Mouse (Mus musculus): ENCODE measurements at regions not wholly inside any gene's neighbourhood (a gene's known extent, or its start where the extent isn't known, plus 50 kb on each side); places are given as distances from the start of the nearest gene placed in this dataset.

DNA sequence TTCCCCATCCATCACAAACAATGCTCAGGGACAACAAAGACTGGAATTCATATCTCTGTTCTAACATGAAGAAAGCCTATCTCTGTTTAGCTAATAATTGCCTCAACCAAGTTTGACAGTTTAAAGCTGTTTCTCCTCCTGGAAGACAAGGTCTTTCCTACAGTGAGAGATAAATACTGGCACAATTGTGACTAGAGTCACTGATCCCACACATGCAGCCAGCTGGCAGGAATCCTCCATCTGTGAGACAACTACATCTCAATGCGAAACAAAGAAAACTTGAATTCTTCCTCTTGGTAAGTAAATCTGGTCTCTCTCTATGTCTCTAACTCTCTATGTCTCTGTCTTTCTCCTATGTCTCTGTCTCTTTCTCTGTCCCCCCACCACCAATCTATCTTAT, 239.1 kb upstream of the Nsun2 start:
- no peak for DNase-seq

DNA sequence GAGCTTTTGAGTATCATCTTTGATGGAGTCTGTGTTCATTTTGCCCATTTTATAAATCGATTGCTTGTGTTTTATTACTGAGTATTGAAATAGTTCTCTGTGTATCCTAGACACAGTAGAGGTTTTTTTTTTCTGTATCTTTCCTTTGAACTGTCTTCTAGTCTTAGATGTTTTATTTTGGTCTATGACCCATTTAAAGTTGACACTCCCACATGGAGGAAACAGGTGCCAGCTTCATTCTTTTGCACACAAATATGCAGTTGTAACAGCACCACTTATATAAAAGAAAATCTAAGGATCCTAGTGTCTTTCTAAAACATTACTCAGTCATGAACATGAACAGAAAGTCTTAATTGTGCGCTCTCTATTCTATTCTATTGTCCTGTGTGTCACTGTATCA, 230.2 kb upstream of the Nsun2 start:
- no peak for DNase-seq

DNA sequence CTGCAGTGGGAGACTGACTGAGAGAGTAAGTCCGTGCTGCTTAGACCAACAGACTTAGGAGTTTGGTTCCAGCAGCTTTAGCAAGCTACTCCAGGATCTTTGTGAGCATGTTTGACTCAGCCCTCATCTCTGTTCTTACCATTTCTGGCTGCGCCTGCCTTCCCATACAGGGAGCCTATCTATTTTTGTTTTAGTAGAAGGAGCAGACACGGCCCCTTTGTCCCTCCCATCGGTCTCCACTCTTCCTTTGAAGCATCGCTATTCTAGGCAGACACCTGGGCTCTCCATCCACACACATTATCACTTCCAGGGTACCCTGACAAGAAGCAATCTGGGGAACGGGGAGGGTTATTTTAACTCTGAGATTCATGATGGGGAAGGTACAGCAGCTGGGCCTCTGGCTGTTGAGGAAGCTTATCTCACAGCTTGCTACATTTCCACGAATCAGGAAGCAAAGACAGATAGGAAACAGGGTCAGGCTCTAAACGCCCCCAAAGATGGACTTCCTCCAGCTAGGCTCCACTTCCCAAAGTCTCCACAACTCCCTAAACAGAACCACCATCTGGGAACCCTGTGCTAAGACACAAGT, 203.0 kb upstream of the Nsun2 start:
- DNase-seq = no peak

DNA sequence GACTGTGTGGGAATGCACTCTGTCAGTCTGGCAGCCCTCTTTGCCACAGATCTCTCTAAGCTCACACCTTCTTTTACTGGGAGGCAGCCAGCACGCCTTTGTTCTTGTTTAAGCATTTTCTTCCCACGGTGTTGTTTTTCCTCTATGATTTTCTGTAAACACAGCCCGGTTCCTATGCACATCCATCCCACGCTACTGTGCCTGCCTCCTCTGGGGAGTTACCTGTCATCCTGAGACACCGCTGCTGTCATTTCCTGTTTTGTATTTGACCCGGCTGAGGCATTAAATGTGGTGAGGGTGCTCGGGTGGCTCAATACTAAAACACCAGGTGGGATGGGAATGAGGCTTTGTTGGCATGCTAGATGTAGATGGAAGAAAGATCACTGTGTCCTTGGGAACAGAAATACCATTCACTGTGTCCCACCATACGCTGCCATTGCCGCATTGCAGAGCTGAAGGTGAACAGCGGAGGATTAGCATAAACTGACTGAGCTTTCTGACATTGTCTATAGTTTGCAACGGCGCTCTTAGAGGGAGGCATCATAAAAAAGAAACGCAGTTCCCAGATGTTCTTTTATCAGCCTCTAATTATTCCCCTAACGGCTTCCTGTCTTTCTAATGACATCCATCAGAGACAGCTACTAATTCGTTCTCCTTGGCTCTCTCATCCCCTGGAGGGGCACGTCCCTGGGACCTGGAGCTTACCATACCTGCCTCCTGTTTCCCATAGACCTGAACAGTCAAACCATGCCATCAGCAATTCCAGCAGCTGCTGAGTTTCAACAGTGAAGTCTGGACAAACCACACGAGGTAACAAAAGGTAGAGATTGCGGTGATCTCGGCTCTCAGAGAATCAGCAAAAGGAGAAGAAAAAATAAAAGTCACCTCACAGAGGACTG, 201.8 kb upstream of the Nsun2 start:
- no peak for DNase-seq

DNA sequence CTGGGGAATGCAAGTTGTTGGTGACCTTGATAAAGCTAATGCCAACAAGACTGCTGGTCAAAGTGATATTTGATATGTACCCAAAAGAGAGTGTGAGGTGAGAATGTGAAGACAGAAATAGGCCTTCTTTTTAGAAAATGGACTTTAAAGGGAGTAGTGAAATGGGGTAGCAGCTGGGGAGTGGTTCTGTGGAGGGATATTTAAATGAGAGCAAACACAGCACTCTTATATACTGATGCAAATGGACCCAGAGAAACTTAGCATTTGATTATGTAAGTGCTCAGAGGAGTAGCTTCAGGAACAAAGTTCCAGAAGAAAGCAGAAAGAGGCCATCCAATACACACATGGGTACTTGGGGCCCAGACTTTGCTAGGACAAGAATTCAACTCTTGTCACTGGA, 189.7 kb upstream of the Nsun2 start:
- DNase-seq = no peak

DNA sequence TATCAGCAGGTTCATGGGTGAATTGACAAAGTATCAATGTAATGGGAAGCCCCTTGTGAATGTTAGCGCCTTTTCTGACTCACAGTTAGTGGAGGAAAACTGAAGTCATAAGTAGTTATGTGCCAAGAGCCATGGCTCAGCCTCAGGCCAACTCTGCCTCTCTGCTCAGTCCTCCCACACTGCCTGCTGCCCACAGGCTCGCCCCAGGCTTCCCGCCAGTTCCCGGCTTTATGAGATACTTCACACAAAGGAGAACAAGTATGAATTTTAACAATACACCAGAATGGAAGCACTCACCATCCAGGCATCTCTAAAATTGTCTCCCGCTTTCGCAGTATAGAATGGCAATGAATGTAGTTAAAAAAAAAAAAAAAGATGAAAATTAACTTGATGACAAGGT, 176.1 kb upstream of the Nsun2 start:
- no peak for DNase-seq

DNA sequence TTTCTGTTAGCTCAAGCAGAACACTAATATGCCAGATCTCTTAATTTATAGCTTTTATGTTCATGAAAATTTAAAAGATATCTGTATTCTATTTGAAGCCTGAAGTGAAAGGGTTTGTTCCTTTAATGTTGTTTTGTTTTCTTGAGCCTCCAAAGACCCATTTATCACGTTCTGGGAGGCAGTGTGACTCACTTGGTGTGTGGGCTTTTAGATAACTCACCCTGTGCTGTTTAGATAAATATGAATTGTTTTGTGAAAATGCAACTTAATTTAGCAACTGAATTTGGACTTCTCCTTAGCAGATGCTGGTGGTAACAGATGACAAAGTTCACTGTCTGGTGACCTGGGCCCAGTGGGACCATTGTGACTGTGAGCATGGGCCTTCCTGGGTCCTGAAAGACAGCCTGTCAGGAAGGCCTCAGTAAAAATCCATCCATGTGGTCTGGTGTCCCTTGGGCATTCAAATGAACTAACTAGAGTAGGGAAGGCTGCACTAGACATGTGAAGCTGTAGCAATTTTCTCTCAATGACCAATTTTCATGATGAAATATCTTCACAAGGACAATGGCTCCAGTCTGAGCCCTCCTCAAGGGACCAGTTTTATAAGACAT, 167.6 kb upstream of the Nsun2 start:
- no peak for DNase-seq

DNA sequence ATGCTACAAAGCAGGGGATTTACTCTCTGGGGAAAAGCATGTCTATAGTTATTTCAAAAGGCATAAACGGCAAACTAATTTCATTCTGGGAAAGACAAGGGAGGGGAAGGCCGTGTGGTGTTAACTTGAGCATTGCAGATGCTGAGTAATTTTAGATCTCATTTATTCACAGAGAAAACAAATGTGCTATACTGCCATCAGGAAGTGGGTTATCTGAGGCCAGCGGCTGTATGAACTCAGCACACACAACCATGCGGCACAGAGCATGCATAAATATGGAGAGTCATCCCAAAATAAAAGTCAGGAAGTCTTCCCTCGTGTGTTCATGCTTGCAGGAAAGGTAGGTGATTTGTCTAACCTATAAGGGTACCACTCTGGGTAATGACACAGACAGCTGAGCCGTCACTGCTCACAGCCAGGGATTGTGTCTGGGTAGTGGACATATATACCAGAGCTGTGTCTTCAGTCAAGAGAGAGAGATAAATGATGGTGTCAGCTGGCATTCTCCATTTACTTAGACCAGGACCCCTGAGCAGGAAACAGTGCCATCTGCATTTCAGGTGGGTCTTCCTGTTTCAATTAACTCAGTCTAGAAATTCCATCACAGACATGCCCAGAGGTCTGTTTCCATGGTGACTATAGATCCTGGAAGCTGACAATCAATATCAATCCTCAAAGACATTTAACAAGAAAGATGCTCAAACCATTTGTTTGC, 160.3 kb upstream of the Nsun2 start:
- DNase-seq = no peak

DNA sequence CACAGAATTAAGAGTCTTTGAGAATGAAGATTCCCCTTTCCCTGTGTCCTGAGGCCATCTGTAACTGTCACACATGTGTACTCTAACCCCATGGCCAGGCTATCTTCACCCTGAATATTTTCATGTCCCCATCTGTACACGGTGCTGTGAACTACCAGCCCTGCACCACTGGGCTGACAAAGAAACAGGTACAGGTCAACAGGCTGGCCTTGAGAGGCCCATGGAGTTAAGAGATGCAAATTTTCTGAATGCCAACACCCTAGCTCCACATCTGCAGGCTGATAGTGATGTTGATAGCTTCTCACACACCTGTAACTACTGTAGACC, 159.8 kb upstream of the Nsun2 start:
- DNase-seq = no peak

DNA sequence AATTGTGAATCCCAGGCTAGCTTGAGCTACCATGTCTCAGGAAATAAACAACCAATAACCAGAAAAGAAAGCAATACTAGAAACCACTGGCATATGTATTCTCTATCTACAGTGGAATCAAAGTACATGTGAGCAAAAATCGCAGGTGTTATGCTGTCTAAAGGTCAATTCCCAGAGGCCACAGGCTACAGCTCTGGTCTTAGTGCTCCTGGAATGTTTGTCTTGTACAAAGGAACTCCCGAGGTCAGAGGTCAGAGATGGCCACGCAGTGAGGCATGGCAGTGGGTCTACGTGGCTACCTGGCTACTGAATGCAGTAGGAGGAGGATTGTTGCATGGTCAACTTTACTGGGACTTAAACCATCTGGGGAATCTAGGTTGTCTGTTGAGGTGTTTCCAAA, 153.1 kb upstream of the Nsun2 start:
- DNase-seq = no peak

DNA sequence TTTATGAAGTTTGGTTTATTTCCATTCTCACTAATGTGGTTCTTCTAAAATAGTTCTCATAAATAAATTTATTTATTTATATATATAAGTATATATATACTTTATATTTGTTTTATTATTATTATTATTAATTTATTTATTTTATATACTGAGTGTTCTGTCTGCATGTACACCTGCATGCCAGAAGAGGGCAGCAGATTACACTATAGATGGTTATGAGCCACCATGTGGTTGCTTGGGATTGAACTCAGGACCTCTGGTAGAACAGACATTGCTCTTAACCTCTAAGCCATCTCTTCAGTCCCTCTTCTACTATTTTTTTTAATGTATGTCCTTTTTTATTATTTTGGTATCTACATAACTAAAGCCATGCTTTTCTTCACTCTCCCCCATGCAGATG, 148.8 kb upstream of the Nsun2 start:
- DNase-seq = no peak

DNA sequence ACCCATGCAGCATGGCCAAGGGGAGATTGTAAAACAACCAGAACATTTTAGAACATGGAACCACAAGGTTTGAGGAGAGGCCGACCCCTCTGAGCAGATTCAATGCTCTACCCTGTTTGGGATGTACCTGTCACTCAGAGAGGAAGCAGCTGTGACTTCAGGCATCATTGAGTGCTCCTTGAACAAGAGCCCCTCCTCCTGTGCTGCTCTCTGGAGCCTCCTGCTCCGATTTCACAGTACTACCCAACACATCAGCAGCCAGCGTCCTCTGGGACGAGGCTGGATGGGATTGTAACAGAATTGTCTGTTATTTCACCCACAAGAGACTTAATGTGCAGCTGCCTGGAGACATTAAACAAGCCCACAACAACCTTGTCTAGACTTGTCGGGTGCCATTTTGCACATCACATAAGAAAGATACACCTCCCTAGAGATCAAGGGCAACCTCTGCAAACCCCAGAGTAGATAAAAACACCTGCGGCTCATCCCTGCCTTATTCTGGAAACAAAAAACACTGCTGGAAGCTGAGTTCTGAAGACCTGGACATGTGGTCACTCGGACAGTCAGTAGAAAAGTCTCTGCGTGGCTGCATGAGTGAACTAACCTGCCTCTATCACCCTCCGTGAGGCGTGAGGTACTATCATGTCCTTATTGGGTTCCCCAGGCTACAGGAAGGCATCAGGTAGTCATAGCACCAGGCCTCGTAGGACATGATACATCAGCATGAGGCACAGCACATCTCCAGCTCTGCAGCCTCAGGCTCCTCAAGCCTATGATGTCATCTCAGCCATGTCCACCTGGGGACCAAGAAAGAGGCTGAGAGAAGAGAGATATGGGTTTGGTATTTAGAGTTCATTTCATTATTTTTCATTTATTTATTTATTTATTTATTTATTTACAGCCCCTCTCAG, 140.4 kb upstream of the Nsun2 start:
- DNase-seq = no peak

DNA sequence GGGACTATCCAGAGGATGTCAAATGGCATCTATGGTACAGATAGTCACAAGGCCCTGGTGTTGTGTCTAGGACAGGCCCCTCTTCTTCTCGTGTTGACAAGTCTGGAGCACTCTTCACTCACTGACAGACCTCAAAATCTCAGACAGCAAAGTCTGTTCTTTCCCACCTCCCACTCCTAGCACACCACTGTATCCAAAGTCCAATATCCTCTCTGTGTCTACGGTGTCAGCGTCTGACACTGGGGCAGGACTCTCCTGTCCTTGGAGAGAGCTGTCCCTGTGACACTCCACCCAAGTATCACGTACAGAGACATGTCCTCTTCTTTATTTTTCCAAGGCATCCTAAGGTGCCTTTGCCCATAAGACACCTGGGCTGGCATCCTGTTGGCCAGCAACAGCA, 139.0 kb upstream of the Nsun2 start:
- DNase-seq = no peak

DNA sequence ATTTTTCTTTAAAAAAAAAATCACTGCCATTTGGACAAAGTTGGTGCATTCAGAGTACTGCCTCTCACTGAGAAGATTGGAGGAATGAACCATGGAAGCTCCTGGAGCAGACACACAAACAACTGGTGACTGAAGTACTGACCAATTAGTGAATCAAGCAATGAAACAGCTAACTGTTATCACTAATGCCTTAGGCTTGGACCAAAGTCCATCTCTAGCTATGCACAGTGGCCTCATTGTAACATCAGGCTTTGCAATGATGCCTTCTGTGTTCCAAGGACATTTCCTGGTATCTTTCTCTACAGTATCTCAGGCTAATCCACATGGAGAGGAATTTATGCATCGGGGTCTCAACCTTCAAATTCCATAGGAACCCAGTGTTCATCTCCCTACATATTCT, 123.2 kb upstream of the Nsun2 start:
- DNase-seq = no peak

DNA sequence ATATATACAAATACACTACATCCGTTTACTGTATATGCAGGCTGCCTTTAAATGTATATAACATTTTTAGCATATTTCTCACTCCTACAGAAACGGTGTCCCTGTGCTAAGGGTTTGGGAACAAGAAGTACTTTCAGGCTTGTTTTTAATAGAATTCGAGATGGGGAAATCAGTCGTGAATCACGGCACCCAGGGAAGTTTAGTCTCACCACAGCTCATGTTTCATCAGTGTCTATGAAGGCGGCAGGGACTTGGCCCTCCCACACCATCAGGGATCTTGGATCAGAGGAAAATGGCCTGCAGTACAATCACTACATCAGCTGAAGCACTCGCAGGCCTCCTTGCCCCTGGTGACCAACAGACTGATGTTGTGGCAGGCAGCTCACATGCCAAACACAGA, 118.7 kb upstream of the Nsun2 start:
- no peak for DNase-seq

DNA sequence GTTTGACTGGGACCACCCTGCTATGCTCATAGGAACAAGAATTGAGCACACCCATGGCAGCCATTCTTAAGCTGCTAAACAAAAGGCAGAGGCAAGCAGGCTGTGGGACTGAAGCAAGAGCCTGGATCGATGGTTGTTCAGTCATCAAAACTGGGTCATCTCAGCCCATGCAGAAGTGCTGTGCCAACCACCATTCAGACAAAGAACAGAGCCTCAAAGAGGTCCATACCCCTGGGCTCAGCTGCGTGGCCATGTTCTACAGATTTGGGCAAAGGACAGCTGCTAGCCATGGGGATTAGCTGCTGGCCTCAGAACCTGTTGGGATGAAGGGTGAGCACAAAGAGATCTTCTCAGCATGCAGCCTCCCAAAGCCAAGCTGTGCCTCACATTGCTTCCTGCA, 116.8 kb upstream of the Nsun2 start:
- no peak for DNase-seq

DNA sequence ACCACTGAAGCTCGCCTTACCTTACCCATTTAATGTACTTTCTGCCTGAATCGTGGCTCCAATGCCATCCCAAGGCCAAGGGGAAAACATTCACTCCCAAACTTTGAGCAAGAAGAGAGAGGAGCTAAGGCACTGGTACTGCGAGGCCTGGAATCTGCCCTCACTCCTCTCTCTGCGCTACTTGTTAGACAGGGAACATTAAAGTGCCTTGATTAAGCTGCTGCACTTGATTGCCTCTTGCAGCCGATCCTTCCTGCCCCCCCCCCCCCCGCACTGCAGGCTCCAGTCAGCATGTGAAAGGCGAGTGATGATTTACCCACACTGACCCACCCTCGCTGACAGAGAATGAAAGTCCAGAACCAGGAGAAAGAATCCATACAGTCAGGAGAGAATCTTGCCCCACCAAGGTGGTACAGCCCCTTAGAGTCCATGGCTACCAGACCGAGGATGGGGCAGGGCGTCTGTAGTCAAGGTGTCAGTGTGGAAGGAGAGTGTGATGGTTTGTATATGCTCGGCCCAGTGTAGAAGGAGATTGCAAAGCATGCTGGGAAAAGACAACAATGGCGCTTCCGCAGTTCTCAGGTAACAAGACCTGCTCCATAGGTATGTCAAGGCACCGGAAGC, 115.6 kb upstream of the Nsun2 start:
- DNase-seq = no peak

DNA sequence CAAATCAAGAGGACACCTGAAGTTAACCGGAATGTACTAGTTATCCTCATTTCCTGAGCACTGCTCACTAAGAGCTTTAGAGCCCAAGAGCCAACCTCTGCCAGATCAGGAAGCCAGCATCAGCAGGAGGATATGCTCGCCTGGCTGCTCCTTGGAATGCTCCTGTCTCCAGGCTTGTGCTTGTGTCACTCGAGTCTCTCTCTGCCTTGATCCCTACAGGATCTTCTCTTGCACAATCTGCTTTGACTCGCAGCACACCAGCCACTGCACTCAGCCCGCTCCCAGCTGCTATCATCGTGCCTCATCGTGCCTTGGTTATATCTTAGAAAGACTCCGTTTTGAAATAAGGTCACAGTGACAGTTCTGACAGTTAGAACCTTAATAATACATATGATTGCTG, 113.4 kb upstream of the Nsun2 start:
- DNase-seq = no peak

DNA sequence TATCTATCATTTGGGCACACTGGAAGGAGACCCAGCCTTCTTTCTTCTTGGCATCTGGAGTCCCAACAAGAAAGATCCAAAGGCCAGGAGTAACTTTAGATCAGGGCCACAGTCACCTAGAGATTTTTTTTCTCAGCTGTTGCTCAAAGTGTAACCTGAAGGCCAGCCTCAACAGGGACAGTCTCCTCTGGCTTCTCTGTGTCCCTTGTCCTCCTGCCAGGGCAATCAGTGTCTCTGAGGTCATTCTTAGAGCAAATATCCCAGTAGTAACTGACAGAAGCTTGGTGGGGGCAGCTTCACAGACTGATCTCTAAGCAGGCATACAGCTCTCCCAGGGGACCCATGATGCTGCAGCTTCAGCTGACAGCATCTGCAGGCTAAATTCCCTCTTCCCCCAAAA, 111.6 kb upstream of the Nsun2 start:
- no peak for DNase-seq

DNA sequence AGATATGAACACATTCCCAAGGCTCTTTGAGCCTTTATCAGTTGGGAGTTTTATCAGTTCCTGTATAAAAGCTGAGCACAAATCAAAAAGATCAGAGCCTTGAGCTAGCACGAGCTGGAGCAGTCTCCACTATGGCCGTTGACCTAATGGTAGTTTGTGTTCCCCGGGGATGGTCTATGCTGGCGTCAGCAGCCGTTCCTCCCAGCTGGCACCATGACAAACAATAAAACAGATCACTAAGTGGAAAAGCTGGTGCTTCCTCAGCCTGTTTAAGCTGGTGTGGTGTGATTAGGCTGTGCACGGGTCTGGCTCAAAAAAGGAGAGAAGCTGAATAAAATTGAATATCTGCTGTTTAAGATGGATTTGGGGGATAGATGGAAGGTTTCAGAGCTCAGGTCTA, 107.4 kb upstream of the Nsun2 start:
- peak; percentile 32 to 59 for DNase-seq

DNA sequence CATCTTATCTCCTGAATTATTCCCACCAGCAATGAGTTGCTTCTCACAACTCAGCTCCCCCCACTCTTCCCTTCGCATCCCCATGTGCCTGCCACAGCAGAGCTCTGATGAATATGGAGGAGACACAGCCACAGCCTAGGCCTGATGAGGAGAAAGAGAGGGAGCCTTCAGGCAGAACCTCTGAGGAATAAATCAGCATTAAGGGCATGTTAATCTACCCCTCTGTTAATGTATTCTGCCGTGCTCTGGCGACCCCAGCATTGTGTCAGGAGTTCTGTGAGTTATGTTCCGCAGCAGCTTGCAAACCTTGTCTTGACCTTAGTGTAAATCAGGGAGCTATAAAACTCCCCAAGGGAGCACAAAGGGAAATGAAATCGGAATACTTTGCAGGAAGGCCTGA, 104.0 kb upstream of the Nsun2 start:
- DNase-seq = no peak

All from adrenal gland, postnatal 36 days (tissue).